Mouse (Mus musculus) kidney, postnatal 14 days (tissue): ENCODE results near the gene Tgm1.

Experiments used
- DNase-seq: peaks from one replicate; pipeline ENCODE4 v3.0.0; 2022; ENCODE audit warnings: mixed read lengths

Gene Tgm1

DNA sequence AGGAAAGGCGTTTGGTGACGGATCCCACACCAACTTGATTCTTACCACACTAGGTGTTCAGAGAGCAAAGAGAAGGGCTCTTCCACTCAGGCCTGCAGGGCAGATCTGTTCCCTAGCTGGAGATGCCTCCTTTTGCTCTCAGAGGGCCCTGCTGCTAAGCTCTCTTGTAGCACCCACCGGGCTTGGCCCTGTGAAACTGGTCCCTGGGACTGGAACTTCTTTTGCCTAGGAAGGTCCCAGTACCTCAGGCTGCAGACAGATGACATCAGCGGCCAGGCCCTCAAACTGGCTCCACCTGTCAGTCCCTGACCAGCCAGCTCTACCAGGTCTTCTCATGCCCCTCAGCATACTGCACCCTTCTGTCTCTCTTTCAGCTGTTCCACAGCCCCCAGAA, at the start of gene Tgm1:
Tgm1 (minus strand) TSS at position 198 of the 394 bp plus-strand sequence.
- no peak for DNase-seq

DNA sequence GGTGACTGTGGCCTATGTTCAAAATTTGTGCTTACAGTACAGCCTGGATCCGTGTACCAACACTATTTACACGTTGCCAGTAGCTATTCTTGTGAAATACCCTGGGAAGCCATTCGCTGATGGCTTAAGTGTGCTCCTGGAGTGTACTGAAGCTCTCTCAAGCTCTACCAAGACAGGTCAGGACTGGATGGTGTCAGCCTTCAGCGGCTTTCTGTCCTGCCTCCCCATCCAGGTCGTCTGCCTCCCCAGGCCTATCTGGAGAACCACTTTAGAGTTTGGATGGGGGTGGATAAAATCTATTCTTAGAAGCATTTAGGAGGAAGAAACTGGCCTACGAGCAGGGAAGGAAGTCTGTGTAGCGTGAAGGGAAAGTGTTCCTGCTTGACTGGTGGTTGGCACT, 49.4 kb upstream of the Tgm1 start:
- DNase-seq: peak; percentile 21

DNA sequence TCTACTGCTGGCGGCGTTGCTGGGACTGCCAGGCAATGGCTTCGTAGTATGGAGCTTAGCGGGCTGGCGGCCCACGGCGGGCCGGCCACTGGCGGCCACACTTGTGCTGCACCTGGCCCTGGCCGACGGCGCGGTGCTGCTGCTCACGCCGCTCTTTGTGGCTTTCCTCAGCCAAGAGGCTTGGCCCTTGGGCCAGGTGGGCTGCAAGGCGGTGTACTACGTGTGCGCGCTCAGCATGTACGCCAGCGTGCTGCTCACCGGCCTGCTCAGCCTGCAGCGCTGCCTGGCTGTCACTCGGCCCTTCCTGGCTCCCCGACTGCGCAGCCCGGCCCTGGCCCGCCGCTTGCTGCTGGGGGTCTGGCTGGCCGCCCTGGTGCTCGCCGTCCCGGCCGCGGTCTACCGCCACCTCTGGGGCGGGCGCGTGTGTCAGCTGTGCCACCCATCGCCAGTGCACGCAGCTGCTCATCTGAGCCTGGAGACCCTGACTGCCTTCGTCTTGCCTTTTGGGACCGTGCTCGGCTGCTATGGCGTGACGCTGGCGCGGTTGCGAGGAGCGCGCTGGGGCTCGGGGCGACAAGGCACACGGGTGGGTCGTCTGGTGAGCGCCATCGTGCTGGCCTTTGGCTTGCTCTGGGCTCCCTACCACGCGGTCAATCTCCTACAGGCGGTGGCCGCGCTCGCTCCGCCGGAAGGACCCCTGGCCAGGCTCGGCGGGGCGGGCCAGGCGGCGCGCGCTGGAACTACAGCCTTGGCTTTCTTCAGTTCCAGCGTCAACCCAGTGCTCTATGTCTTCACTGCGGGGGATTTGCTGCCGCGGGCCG, 48.5 kb upstream of the Tgm1 start:
- DNase-seq: peak; percentile 67

DNA sequence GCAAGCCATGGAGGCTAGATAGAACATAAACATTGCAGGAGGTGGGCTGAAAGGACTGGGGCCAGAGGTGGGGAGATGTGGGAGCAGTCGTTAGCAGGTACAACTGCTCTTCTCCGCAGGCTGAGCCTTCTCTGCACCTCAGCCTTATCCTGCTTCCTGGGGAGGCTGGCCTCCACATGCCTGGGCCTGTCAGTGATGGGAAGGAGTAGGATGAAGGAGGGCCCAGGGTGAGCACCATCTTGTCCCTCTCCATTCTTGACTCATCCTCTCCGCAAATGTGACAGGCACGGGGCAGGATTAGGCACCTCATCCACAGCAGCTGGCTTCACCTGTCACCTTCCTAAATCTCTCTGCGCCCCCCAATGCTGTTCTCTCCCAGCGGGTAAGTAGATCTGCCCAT, 47.4 kb upstream of the Tgm1 start, which contains the start of gene Ltb4r2:
Ltb4r2 (plus strand) TSS at position 266 of the 400 bp plus-strand sequence.
- no peak for DNase-seq

- DNase-seq: peak; percentile 92
Observed at GRCm38 (mm10) chr14:55760156-55760555, 46.4 kb upstream of the Tgm1 start.

- peak; percentile 81 for DNase-seq
Observed at GRCm38 (mm10) chr14:55758363-55758784, 44.6 kb upstream of the Tgm1 start, which contains the start of gene Cideb. Gene Cideb, minus strand, starts transcription at chr14:55758458.

- no peak for DNase-seq
Observed at GRCm38 (mm10) chr14:55757566-55757965, 43.8 kb upstream of the Tgm1 start.

GRCm38 (mm10) chr14:55747051-55747847, 33.5 kb upstream of the Tgm1 start:
- DNase-seq: no peak

DNA sequence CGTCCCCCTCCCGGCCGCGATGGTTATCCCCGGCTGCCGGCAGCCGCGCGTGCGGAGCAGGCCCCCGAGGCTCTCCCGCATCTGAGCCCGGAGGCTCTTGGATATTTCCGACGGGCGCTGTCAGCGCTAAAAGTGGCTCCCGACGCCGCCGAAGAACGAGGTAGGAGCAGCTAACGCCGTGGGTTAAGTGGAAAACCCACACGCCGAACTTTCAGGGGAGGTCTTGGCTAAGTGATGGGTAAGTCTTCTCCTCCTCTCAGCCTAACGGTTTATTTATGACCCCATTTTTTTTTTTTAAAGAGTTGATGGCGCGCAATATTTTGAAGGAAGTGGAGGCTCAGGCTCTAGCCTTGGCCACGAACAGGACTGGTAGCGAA, 32.1 kb upstream of the Tgm1 start:
- no peak for DNase-seq

- peak; percentile 94 for DNase-seq
Observed at GRCm38 (mm10) chr14:55745180-55745860, 31.6 kb upstream of the Tgm1 start, which contains the start of the genes Dhrs1 and Nop9. Gene Dhrs1, minus strand, starts transcription at chr14:55745690. Gene Nop9, plus strand, starts transcription at chr14:55745693.

GRCm38 (mm10) chr14:55743711-55744110, 30.0 kb upstream of the Tgm1 start:
- peak; percentile 91 for DNase-seq

DNA sequence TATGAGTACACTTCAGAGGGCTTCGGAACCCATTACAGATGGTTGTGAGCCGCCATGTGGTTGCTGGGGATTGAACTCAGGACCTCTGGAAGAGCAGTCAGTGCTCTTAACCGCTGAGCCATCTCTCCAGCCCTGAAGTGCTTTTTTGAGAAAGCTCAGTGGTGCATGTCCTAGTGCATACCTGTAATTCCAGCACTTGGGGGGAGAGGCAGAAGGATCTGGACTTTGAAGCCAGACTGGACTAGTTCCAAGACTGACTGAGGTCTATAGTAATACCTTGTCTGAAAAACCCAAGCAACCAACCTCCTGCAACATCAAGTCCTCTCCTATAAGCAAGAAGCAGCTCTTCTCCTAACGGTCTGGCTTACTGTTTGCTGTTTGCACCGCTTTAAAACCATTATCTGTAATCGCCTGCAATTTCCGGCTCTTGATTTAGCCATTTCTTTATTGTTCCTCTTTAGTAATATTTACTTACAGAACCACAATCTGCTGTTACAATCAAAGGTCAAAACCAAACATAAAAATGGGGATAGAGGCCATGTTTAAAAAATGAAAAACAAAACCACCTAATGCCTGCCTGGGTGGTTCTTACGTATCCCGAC, 23.5 kb upstream of the Tgm1 start:
- DNase-seq: peak; percentile 77

DNA sequence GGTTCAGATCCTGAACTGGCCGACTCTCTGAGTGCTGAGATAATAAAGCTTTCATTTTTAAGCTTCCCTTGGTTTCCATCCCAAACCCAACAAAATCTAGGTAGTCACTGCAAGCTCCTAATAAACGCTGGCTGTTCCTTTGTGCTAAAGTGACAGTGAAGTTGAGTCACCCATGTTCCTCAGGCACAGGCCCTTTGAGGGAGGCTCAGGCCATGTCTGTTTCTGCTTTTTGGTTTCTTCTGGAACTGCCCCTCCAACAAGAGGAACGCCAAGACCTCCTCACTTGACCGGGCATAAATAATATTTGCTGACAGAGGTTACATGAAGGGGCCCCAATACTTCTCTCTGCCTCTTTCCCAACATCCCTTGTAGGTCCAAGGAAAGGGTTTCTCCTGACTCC, 22.0 kb upstream of the Tgm1 start:
- no peak for DNase-seq

DNA sequence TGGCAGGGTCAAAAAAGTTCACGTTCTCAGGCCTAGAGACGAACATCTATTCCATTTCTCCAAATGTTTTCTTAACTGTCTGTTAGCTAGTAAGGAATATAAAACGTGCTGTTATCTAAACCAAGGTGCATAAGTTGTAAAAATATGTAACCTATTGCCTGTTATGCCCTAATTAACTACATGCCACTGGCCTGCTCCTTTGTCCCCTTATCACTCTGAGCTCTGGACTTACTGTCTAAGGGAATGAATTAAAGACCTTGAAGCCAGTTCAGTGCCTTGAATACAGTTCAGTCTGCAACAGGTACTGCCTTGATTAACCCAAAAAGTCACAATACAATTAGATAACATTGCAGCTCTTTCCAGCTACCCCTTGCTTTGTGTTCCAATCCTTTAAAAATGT, 21.6 kb upstream of the Tgm1 start:
- DNase-seq: no peak

DNA sequence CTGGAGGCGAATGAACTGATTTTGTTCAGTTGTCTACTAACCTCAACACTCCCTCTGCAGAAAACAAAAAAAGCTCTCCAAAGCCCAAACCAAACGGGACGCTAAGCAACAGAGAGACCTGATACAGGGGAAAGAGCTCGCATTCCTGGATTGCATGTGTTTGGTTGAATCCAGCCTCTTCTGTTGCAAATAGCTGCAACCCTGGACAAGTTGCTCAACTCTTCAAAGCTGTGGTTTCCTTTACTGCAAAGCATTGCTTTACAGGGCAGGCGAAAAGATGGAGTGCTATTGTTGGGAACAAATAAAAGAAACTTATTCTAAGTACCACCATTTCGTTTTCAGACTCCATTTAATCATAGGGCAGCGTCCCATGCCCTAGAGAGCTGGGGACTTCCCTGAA, 21.1 kb upstream of the Tgm1 start:
- no peak for DNase-seq

- DNase-seq: no peak
Observed at GRCm38 (mm10) chr14:55733889-55734288, 20.2 kb upstream of the Tgm1 start.

DNA sequence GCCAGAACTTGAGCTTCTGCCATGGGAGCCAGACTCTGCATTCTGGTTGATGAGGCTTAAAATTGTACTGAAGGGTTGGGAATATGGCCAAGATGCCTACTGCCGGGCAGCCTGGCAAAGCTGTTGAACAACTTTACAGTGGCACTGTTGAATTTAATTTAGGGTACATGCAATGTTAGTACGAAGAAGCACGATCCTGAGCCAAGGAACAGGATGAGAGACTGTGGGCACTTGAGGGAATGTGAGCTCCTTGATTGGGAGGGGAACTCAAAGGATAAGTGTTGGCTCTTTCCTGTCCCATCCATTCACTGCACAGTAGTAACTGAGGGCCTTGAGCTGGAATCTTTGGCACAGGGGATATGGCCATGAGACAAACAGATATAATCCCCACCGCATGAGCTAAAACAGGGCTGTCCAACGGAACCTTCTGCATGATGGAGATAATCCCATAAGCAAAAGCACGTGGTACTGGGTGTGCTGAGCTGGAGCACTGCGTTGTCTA, 16.9 kb upstream of the Tgm1 start:
- no peak for DNase-seq

DNA sequence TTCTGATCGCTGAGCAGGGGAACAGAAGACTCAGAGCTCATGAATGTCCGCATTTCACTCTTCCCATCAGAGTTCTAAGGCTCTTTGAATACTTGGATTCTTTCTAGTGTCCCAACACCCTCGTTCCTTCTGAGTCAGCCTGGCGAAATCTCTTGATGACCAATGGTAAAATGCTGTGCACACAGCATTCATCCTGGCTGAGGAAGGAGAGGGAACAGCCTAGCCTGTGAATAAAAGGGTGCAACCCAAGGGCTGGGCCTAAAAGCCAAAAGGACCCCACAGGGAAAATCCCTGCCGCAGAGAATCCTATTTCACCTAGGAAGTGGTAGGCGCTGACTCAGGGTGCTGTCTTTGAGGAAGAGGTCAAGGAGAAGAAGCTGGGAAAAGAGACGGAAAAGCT, 16.4 kb upstream of the Tgm1 start:
- DNase-seq: no peak

DNA sequence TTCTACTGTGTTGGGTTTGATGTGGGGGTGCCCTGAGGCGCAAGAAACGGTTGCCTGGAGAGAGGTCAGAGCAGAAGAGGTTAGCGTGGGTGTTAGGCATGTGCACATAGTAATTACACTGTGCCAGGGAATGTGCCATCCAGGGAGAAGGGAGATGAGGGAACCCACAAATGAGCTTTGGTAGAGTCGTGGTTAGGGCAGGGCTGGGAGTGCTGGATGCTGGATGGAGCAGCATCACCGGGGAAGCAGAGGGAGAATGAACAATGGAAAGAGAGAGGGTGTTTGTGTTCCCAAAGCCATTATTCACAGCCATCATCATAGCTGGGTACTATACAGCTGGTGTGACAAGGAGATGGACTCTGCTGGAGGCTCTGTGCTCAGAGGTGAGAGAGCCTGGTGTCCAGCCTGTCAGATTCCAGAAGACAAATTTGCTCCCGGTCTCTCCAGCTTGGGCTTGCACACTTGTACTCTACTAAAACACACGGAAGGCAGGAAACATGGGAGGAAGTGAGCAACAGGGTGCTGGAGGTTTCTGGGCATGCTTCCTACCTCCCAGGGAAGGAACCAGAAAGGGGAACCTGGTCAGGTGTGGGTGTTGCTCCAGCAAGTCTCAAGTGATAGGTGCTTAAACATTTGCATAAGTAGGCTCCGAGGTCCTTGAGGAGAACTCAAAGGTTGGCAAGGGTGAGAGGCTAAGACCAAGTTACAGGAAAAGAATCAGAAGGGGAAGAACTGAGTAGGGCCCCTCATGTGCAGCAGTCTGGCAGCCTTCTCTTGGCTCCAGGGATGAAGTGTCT, 14.4 kb upstream of the Tgm1 start:
- DNase-seq: no peak

GRCm38 (mm10) chr14:55726261-55726660, 12.5 kb upstream of the Tgm1 start:
- DNase-seq: no peak

DNA sequence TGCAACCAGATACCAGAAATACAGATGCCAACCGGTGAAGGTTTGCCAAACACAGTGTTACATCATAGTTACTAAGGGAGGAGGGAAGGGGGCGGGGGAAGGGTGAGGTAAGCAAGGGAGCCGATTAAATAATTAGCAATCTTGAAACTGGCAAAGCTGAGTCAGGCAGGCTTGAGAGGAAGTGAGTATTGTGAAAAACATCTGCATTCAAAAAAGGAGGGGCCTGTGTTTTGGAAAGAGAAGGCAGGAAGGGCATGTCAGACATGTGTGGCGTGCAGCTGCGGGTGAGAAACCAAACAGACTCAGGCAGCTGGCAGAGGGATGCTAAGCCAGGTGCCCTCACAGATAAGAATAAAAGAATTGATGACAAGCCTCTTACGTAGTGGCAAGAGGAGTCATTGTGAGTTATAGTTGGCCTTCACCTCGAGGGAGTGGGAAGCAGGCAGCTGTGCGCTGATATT, 10.7 kb upstream of the Tgm1 start:
- peak; percentile 26 for DNase-seq

DNA sequence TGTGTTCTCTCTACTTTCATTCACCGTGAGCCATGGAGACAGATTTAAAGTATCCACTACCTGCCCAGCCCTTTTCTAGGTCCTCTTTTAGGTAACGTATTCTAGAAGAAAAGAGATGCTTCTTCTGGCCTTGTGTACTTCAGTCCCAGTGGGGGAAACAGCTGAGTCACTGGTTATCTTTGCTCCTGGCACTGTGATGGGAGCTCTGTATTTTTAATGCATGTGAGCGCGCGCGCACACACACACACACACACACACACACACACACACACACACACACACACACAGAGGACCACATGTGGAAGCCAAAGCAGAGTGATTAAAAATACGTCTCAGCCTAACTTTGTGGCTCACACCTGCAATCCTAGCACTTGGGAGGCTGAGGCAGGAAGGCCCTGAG, 9.7 kb upstream of the Tgm1 start:
- no peak for DNase-seq
